Mouse (Mus musculus): ENCODE results near the gene Ak3.

The Ak3 gene

GRCm38 (mm10) chr19:29047334-29048170 is at the start of gene Ak3:
Gene Ak3, minus strand, starts transcription at chr19:29047961.
- in situ Hi-C loops (cut with MboI; ENCODE audit: low sequenced_read_pairs): no loop called here

DNA sequence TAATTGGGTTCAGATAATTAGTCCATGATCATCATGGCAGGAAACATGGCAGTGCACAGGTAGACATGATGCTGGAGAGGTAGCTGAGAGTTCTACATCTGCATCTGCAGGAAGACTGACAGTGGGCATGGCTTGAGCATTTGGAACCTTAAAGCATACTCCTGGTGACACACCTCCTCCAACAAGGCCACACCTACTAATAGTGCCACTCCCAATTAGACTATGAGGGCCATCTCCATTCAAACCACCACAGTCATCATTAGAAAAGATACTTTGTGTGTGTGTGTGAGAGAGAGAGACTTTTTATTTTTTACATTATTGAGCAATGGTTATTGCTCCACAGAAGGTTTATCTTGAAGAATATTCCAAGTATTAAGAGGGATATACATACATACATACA is 44.4 kb upstream of the Ak3 start:
- in situ Hi-C loops (cut with MboI; ENCODE audit: low sequenced_read_pairs): no loop called here

DNA sequence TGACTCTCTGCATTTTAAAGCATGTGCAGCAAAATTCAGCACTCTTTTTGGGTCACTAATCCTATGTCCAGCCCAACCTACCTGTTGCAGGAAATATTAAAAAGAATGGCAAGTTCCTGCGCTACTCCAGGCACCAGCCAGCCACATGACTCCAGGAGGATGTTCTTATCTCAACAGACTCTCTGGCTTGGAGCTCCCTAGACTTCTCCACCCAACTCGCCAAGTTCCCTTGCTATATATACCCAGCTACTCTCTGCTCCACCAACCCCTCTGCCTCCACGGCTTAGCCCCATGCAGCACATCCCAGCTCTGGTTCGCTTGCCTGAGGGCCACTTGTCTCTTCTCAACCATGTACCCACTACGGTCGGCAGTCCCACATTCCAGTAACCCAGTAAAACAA is 40.9 kb upstream of the Ak3 start:
- in situ Hi-C loops (cut with MboI; ENCODE audit: low sequenced_read_pairs): no loop called here

- in situ Hi-C loops (cut with MboI; ENCODE audit: low sequenced_read_pairs): loop anchor here (25.0 kb wide), 1 partner anchor 437 kb away; the partner anchor contains the start of gene Ric1
These were observed 27.0 kb upstream of the Ak3 start for GRCm38 (mm10) chr19:29074802-29075201.

DNA sequence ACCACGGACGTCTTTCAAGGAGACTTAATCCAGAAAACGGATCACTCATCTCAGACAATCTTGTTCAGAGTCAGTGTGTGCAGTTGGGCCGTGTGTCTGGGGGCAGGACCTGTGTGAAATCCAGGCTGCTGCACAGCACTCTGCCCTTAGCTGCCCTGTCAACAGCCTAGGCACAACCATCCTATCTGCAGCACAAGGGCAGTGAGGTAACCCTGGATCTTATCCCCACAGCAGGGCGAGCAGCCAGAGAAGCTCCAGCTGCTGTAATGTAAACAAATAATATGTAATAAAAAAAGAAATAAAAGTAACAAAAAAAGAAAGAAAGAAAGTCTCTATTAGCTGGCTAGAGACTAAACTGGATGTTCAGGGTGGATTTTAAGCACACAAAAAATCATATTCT is 21.4 kb upstream of the Ak3 start:
- in situ Hi-C loops (cut with MboI; ENCODE audit: low sequenced_read_pairs): loop anchor here (10.0 to 25.0 kb wide), 2 partner anchors 186 to 443 kb away; partner anchors contain the start of genes Jak2 and Ric1

DNA sequence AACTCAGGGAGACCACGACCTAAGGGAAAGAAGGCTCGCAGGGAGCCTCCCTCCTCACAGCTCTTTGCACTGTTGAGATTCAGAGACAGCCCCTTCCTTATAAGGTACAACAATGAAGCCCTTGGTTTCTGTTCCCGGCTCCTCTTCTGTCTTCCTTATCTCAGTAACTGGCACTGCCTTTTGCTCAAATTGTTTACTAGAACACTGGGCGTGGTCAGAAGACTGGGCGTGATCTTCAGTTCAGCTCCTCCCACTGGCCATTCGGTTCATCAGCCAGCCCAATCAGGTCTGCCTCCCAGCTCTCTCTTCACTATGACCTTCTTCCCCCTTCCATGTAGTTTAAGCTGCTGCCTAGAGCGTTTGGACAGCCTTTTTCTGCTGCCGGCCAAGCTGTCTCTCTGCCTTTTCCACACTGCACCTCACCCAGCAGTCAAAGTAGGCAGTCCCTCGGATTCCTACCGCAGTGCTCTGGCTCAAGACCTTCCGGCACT is 19.3 kb upstream of the Ak3 start:
- in situ Hi-C loops (cut with MboI; ENCODE audit: low sequenced_read_pairs): loop anchor here (10.0 to 25.0 kb wide), 2 partner anchors 188 to 445 kb away; partner anchors contain the start of genes Jak2 and Ric1

DNA sequence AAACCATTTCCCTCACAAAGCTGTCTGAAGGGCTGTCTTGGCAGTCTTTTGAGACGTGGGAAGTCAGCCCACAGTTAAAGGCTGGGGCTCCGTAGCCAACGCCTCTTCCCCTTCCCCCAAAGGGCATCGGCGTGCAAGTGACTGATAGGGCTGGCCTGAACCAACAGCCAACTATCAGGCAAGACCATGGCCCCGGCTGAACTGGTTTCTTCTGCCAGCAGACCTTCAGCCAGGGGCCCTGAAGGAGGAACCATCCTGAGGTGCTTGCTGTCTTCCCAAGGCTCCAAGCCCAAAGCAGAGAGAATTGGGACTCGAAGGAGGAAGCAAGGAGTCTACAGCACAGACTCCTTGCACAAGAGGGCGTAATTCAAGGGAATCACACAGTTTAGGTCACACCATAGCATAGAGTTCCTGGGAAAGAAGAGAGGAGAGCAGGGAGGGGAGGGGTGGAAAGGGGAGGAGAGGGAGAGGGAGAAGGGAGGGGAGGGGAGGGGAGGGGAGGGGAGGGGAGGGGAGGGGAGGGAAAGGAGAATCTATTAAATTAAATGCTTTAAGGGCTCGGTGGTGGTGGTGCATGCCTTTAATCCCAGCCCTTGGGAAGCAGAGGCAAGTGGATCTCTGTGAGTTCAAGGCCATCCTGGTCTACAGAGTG is 16.8 kb upstream of the Ak3 start:
- in situ Hi-C loops (cut with MboI; ENCODE audit: low sequenced_read_pairs): loop anchor here (10.0 to 25.0 kb wide), 2 partner anchors 190 to 448 kb away; partner anchors contain the start of genes Jak2 and Ric1

DNA sequence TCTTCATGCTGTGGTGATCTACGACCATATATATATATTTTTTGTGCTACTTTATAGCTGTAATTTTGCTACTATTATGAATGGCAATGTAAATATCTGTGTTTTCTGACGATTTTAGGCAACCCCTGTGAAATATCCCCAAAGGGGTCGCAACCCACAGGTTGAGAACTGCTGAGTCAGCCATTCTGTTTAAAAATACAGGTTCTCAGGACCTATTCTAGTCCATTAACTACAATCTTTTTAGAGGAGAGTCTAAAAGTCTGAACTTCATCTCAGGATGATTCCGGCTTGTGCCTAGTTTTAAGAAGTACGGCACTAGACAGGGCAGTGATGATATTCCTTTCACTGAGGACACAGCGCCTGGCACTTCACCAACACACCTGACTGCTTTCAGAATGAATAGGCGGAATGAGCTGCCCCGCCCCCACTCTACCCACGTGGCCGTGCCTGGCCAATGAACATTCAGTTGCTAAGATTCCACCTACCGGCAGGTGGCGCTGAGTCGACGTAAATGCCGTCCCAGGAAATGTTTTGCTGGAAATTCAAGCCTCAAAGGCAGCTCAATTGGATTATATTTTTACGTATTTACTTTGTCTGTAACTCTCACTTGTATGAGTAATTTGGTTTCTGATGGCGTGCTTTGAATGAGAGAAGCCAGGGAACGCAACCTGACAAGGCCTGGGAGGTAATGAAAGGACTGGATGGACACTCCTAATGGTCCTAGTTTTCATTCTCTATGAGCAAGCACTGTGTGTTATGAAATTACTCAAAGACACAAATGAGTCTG is 16.0 kb upstream of the Ak3 start:
- in situ Hi-C loops (cut with MboI; ENCODE audit: low sequenced_read_pairs): loop anchor here (10.0 to 25.0 kb wide), 2 partner anchors 191 to 449 kb away; partner anchors contain the start of genes Jak2 and Ric1

DNA sequence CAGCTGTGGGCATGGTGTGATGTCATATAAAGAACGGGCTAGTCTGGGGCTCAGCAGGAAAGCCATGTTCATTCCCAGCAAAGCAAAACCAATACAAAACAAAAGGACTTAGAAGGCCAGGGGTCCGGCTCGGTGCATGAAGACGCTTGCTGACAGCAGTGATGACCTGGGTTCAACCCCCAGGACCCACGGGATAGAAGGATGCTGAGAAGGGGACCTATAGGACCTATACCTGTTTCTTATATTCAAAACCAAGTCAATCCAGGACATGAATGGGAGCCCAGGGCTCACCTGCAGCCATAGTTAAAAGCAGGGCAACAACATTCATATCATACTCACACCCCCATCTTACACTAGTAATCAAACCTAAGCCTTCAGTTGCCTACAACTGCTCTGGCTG is 15.2 kb upstream of the Ak3 start:
- in situ Hi-C loops (cut with MboI; ENCODE audit: low sequenced_read_pairs): loop anchor here (10.0 to 25.0 kb wide), 2 partner anchors 192 to 449 kb away; partner anchors contain the start of genes Jak2 and Ric1

GRCm38 (mm10) chr19:29060299-29060698 is 12.5 kb upstream of the Ak3 start:
- in situ Hi-C loops (cut with MboI; ENCODE audit: low sequenced_read_pairs): loop anchor here (10.0 to 25.0 kb wide), 2 partner anchors 195 to 452 kb away; partner anchors contain the start of genes Jak2 and Ric1

- in situ Hi-C loops (cut with MboI; ENCODE audit: low sequenced_read_pairs): loop anchor here (10.0 to 25.0 kb wide), 3 partner anchors 195 to 453 kb away; partner anchors contain the start of genes Jak2 and Ric1
These were observed 11.9 kb upstream of the Ak3 start for GRCm38 (mm10) chr19:29059688-29060087.

- in situ Hi-C loops (cut with MboI; ENCODE audit: low sequenced_read_pairs): loop anchor here (10.0 to 25.0 kb wide), 2 partner anchors 296 to 454 kb away; partner anchors contain the start of gene Ric1
These were observed 11.0 kb upstream of the Ak3 start for GRCm38 (mm10) chr19:29058741-29059140.

DNA sequence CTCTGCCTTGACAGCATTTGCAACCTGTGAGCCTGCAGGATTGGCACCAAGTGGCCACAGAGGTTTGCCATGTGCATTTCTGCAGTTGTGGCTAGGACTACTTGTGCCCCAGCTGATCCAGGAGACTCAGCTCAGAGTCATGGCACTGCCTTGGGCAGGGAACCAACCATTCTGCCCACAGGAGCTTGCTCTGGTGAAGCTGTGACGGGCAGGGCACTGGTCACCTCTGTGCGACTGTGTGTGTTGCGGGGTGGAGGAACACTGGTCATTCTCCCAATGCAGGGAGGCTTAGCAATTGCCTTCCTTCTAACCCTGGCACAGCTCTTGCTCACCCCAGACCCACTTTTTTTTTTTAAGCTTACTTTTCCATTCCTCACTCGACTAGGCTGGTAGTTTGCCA is 7.7 kb upstream of the Ak3 start:
- in situ Hi-C loops (cut with MboI; ENCODE audit: low sequenced_read_pairs): loop anchor here (10.0 to 25.0 kb wide), 2 partner anchors 299 to 457 kb away; partner anchors contain the start of gene Ric1

DNA sequence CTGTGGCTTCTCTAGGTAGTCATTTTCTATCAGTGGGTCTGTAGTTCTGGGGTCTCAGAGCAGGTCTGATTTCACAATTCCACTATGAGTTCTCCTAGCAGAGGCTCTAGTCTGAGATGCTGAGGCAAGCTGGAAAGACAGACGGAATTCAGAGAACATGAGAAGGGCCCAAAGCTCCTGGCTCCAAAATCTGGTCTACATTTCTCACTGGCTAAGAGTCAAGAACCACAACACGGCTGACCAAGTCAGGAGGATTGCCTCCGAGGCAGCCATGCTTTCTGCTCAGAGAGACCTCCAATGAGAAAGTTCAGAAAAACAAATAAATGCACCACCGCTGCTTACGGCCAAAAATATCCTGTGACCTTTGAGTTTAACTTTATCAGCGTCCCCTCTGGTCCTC is 6.8 kb upstream of the Ak3 start:
- in situ Hi-C loops (cut with MboI; ENCODE audit: low sequenced_read_pairs): loop anchor here (10.0 to 25.0 kb wide), 2 partner anchors 300 to 458 kb away; partner anchors contain the start of gene Ric1

- in situ Hi-C loops (cut with MboI; ENCODE audit: low sequenced_read_pairs): loop anchor here (10.0 to 25.0 kb wide), 2 partner anchors 302 to 460 kb away; partner anchors contain the start of gene Ric1
These were observed 5.0 kb upstream of the Ak3 start for GRCm38 (mm10) chr19:29052786-29053185.

- in situ Hi-C loops (cut with MboI; ENCODE audit: low sequenced_read_pairs): loop anchor here (10.0 to 25.0 kb wide), 2 partner anchors 304 to 462 kb away; partner anchors contain the start of gene Ric1
These were observed 2.6 kb upstream of the Ak3 start for GRCm38 (mm10) chr19:29050186-29050980.

DNA sequence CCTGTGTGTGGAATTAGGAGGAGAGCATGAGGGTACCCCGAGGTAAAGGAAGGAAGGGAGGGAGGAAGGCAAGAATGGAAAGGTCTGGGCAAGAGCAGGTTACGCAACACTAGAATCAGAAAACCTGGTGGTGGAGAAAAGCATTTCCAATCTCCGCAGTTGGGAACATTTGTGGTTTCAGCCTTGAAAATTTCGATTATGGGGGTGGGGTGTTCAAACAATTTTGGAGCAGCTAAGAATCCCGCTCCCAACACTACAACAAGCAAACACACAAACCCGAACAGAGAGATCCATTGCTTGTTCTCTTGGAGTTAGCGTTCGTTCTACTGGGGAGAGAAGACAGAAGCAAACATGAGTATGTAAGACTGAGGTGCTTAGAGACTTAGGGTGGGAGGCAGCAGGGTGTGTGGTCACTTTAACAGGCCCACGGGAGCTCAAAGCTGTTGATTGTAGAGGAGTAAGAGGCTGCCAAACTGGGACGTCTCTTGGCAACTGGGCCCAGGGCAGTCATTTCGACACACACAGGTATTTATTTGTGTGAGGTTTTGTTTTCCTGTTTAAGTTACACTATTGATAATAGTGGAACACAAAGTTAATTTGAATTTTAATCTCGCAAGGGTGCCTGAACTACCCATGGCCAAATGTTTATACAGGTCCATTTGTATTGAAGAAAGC is 1.8 kb upstream of the Ak3 start:
- in situ Hi-C loops (cut with MboI; ENCODE audit: low sequenced_read_pairs): loop anchor here (10.0 to 25.0 kb wide), 2 partner anchors 305 to 463 kb away; partner anchors contain the start of gene Ric1

DNA sequence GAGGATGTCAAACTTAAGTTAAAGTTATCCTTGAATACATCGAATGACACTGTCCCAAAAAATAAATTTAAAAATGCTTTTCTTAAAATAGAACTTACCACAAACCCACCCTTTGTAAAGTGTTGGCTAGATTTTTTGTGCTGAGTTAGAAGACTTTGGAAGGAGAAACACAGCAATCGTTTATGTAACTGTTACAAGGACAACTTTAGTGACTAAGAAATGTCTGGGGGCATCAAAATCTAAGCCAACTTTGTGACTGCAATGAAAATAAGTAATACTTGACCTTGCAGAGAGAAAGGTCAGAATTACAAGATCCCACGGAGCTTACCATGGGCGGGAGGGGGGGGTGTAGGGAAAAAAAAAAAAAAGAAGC is 814 bp downstream of the Ak3 start:
- in situ Hi-C loops (cut with MboI; ENCODE audit: low sequenced_read_pairs): no loop called here
